Mouse (Mus musculus) ovary, adult 18-20 months (tissue): Measurements from ENCODE around the gene Lrba.
A peak's percentile ranks its signal among the peaks of the same experiment; 100 is the strongest.

Experiments used
- DNase-seq: peaks from one replicate; pipeline ENCODE4 v3.0.0; 2022; ENCODE audit warnings: low spot score, mixed read lengths

Gene Lrba

DNA sequence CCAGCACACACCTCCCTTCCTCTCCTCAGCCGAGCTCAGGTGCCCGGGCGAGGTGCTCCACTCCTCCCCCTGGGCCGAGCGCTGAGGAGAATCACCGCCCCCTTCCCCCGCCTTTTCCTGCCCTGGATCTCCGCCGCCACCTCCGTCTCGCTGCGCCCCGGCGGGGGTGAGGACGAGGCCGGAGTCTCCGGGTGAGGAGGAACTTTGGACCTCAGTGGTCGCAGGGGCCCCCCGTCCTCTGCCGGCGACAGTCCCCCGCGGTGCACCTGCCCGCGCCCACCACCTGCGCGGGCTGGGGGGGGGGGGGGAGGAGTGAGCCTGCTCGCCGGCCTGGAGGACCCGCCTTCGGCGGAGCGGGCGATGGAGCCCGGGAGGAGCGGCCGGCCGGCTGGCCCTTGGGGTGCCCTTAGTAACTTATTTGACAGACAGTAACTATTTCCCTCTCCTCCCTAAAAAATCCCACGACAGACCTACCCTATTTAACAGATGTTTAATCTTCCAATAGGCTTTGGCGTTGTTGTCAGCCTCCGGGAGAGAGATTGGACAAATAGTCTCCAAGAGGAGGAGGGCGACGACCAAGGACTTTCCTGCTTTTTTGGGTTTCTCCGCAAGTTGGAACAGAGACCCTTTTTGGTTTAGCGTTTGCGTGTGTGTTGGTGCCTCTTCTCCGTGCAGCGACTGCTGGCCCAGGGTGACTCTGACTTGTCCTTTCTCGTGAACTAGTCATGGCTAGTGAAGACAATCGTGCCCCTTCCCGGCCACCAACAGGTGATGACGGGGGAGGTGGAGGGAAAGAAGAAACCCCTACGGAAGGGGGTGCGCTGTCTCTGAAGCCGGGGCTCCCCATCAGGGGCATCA, at the start of gene Lrba:
Gene Lrba (plus strand): TSS at position 117 of the 858 bp plus-strand sequence.
- DNase-seq = peak; percentile 56

GRCm38 (mm10) chr3:86179714-86180113, 44.8 kb upstream of the Lrba start:
- DNase-seq = no peak

- no peak for DNase-seq
These were observed 43.4 kb upstream of the Lrba start for GRCm38 (mm10) chr3:86181107-86181506.

GRCm38 (mm10) chr3:86184546-86184945, 39.9 kb upstream of the Lrba start:
- no peak for DNase-seq

DNA sequence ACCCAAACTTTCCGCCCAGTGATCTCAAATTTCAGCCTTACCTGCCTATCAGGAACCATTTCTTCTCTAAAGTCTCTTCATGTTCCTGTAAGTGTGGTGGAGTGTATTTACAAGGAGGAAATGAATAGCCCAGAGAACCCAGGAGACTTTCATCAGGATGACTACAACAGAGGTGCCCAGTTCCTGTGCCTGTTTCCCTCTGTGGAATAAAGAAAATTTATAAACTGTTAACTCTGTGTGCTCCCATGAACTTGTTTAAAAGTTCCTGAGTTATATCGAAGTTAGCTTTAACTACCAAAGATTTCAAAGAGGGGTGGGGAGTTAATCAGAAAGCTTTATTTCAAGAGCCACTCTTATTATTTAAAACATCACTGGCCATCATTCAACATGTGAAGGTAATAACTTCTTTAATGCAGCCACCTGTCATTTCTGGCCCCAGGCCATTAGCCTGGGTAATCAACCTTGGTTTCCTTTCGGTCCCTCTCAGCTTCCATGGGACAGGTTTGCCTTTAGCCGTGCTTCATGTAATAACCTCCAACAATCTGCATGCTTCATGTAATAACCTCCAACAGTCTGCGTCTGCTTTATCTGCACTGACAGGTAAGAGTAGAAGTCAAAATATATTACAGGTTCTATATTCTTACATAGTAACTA, 36.6 kb upstream of the Lrba start:
- no peak for DNase-seq

DNA sequence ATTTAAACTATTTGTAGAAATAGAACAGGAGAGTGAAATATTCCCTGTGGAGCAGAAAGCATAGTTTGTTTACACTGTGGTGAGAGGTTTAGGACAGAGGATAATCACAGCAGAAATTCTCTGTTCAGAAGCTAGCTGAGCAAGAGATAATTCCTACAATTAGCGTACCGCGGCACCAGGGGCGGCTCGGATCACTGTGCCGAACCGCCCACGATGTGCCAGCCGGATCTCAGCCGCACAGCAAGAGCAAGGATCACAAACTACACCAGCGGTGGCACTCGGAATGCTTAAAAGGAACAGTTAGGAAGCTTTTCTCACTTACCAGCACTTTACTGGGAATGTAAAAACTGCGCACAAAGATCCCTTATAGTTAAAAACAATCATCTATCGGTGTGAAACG, 28.5 kb upstream of the Lrba start:
- no peak for DNase-seq

DNA sequence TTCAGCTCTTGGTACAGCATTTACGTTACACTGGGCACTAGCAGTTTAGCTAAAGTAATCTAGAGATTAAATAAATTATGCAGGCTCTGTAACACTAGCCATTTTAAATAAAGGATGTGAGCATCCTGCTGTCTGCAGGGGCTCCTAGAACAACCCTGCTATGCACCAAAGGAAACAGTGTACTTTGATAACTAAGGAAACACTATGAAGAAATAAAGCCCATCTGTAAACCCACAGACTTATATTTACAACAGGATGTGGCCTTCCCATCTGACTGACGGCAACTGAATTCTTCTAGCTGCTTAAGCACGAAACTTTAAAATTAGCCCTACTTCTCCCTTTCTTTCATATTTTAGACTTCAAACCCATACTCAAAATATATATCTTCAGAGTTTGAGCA, 28.0 kb upstream of the Lrba start:
- DNase-seq = no peak

- DNase-seq = no peak
These were observed 22.8 kb upstream of the Lrba start for GRCm38 (mm10) chr3:86201645-86202175.

GRCm38 (mm10) chr3:86202449-86202848, 22.0 kb upstream of the Lrba start:
- DNase-seq = no peak

GRCm38 (mm10) chr3:86204608-86205358, 19.7 kb upstream of the Lrba start:
- DNase-seq = no peak

- no peak for DNase-seq
These were observed 17.9 kb upstream of the Lrba start for GRCm38 (mm10) chr3:86206556-86206955.

- no peak for DNase-seq
These were observed 14.1 kb upstream of the Lrba start for GRCm38 (mm10) chr3:86210267-86210939.

- DNase-seq = no peak
These were observed 13.5 kb upstream of the Lrba start for GRCm38 (mm10) chr3:86210959-86211358.

GRCm38 (mm10) chr3:86214248-86214647, 10.2 kb upstream of the Lrba start:
- no peak for DNase-seq

GRCm38 (mm10) chr3:86223634-86224313, 706 bp upstream of the Lrba start:
- DNase-seq = peak; percentile 73

DNA sequence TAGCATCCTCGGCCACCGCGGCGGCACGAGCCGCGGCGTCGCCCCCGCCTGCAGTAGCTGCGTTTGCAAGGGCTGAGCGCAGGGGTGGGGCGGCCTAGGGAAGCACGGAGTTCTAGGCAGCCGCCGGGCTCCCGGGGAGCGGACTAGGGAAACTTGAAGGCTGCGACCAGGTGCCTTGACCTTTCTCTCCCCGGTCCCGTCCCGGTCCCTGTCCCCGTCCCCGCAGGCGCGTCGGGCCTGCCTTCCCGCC, 241 bp upstream of the Lrba start:
- DNase-seq = no peak

DNA sequence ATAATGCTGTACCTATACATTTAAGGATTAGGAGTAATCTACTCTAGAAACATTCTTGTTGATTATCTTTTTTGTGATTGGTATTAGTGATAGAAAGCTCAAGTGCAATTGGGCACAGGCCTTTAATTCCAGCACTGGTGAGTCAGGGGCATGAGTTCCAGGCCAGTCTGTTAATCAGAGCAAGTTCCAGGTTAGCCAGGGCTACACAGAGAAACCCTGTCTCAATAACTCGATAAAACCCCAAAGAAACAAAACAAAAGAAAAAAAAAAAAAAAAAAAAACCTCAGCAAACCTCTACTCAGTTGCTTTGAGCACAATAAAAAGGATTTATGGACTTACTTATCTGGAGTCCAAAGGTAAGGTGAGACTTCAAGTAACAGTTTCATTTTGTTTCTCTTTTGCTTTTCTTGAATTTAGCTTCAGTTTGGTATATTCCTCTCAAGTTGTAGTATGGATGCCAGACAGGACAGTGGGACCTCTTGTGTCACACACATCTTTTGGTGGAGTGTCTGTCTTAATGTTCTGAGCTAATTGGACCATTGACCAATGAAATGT, 7.1 kb downstream of the Lrba start:
- no peak for DNase-seq

DNA sequence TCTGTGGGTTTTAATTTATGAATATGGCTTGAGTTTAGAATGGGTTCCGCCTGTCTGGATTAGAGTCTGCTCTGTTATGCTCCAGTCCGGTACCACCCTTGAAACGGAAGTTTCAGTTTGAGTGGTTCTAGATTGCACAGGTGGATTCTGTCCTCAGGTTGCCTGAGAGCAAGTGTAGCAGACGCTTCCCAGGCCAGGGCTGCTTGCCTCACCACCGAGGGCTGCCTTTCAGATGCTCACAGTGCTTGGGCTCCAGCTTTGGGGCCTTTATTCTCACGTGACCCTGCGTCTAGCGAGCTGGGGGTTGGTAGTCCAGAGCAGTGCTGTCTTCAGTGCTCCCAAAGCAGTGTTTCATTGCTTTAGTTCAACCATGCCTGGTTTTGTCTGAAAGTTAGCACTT, 22.7 kb downstream of the Lrba start:
- no peak for DNase-seq

GRCm38 (mm10) chr3:86251212-86251611, 26.7 kb downstream of the Lrba start:
- no peak for DNase-seq

GRCm38 (mm10) chr3:86252588-86252987, 28.1 kb downstream of the Lrba start:
- no peak for DNase-seq

DNA sequence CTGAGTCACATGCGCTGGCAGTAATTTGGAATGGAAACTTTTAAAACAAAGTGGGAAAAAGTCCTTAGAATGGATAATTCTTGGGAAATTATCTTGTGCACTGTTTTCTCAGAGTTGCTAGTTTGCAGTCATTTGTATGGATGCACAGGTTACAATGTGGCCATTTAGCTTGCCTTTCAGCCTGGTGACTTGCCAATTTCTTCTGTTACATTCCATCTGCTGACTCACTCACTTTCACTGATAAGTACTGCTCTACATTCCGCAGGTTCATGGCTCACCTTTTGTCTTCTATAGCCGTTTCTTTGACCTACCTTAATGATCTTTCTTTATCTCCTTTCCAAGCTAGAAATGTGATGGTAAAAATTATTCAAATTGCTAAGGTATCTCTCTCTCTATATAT, 28.6 kb downstream of the Lrba start:
- no peak for DNase-seq
